Mouse (Mus musculus): ENCODE results near the gene Dip2b. TPM values are rescaled to one million over a fixed set of nuclear protein-coding genes. Genes with fewer than 3 reads are reported as not detected.

Dip2b gene
- total and polyA plus RNA-seq, 3 experiments, result 13.9 to 68.9 (median 15.4) TPM

DNA sequence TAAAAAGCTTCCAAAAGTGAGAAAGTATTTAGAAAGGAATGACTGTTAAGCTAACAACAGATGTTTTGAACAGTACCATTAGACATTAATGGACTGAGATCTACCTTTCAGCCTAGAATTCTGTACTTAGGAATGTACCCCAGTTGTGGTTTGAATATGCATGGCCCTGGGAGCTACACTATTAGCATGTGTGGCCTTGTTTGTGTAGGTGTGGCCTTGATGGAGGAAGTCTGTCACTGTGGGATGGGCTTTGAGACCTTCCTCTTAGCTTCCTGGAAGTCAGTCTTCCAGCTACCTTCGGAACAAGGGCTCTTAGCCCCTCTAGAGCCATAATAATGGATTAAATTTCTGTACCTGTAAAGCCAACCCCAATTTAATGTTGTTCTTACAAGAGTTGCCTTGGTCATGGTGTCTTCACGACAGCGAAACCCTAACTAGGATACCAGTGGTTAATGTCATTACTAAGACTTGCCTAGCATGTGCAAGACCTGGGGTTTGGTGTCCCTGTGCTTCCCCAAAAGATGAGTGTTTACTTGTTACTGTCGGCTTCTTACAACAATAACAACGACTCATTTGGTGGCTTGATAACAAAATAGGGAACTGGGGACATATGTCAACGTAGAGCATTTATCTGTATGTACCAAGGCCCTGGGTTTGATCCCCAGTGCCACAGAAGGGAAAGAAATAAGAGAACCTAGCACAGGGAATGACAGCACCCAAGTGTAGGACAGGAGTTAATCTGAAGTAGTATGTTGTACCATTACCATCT is 210.4 kb downstream of the Dip2b start (continued):
- TF ChIP-seq TAL1 (IDR thresholded peaks at IDR 0.05; ENCODE audit: low read length) (peak; percentile 76), E2F4 (IDR thresholded peaks at IDR 0.05; ENCODE audit: borderline replicate concordance, low read depth, low read length) (no peak), HCFC1 (IDR thresholded peaks at IDR 0.05; ENCODE audit: low read depth, low read length) (peak; percentile 55; the same call in 1 of the 2 replicates), MAFK (IDR thresholded peaks at IDR 0.05; ENCODE audit: borderline replicate concordance, low read depth, low read length) (no peak), MYB (IDR thresholded peaks at IDR 0.05; ENCODE audit: low read depth, low read length) (peak; percentile 57; the same call in 1 of the 2 replicates), POLR2AphosphoS5 (IDR thresholded peaks at IDR 0.05; ENCODE audit: borderline replicate concordance, low read depth, low read length) (no peak), ETS1 (IDR thresholded peaks at IDR 0.05; ENCODE audit: low read depth, low read length) (peak; percentile 92), USF1 (IDR thresholded peaks at IDR 0.05; ENCODE audit: low read depth, low read length) (no peak), MEF2A (IDR thresholded peaks at IDR 0.05; ENCODE audit: extremely low read depth, insufficient replicate concordance, low read depth, low read length, poor library complexity, severe bottlenecking) (no peak), ZC3H11A (IDR thresholded peaks at IDR 0.05; ENCODE audit: low read depth, low read length) (no peak), GATA1 (IDR thresholded peaks at IDR 0.05; ENCODE audit: low read depth, low read length) (peak; percentile 92), ELF1 (IDR thresholded peaks at IDR 0.05; ENCODE audit: low read depth, low read length) (peak; percentile 45; the same call in 1 of the 2 replicates), EP300 (IDR thresholded peaks at IDR 0.05; ENCODE audit: low read depth in 1 of 2, low read length in 2 of 2) (peak; percentile 89 to 95), CHD2 (IDR thresholded peaks at IDR 0.05; ENCODE audit: low read length) (no peak), TCF12 (IDR thresholded peaks at IDR 0.05; ENCODE audit: low read depth, low read length) (peak; percentile 88), KAT2A (conservative IDR thresholded peaks at IDR 0.05; ENCODE audit: low read depth, low read length) (no peak; the same call in 1 of the 2 replicates), JUND (IDR thresholded peaks at IDR 0.05; ENCODE audit: low read depth, low read length) (peak; percentile 10; the same call in 1 of the 2 replicates), SMC3 (IDR thresholded peaks at IDR 0.05; ENCODE audit: low read depth, low read length) (no peak), ZKSCAN1 (IDR thresholded peaks at IDR 0.05; ENCODE audit: low read depth, low read length) (no peak), UBTF (IDR thresholded peaks at IDR 0.05; ENCODE audit: borderline replicate concordance, insufficient read depth, low read depth, low read length) (no peak), MAX (IDR thresholded peaks at IDR 0.05; ENCODE audit: low read length) (peak; percentile 81), ZNF384 (IDR thresholded peaks at IDR 0.05; ENCODE audit: low read depth, low read length) (no peak), RCOR1 (IDR thresholded peaks at IDR 0.05; ENCODE audit: low read depth, low read length) (peak; percentile 75), BHLHE40 (IDR thresholded peaks at IDR 0.05; ENCODE audit: borderline replicate concordance, low read depth, low read length) (peak; percentile 12; the same call in 1 of the 2 replicates)
